Mouse (Mus musculus) heart, embryonic 13.5 days (tissue): ENCODE results near the gene Bcas3. TPM values are rescaled to one million over a fixed set of nuclear protein-coding genes. Genes with fewer than 3 reads are reported as not detected.
A peak's percentile ranks its signal among the peaks of the same experiment; 100 is the strongest.
"Not testable (repeated sequence)": the region's sequence is repeated elsewhere in the genome, so short reads cannot be mapped to it uniquely, and the experiment has no call there.

ENCODE experiments used
- ATAC-seq: fragments of 200-750 bp; cut with Nextera tagmentation; 2 replicates; pipeline ENCODE4 v1.8.0; 2017; ENCODE audit warnings: moderate TSS enrichment; ENCODE audit not compliant: insufficient number of reproducible peaks, low FRiP score, low TSS enrichment; ENCODE audit errors: extremely low read depth
- H3K27ac ChIP-seq: fragments of 300-500 bp; sonication (generic); replicated peaks from 2 replicates; pipeline ENCODE4 v1.5.1; 2015; ENCODE audit warnings: moderate library complexity, mild to moderate bottlenecking, inconsistent platforms
- H3K27me3 ChIP-seq: fragments of 300-500 bp; sonication (generic); replicated peaks from 2 replicates; pipeline ENCODE4 v1.6.1; 2015; ENCODE audit warnings: mild to moderate bottlenecking, inconsistent platforms
- H3K36me3 ChIP-seq: fragments of 300-500 bp; sonication (generic); 2 replicates; pipeline ENCODE4 v1.6.1; 2015; ENCODE audit warnings: mild to moderate bottlenecking, inconsistent platforms
- H3K4me1 ChIP-seq: fragments of 300-500 bp; sonication (generic); 2 replicates; pipeline ENCODE4 v1.6.1; 2015; ENCODE audit warnings: inconsistent platforms
- H3K4me2 ChIP-seq: fragments of 300-500 bp; sonication (generic); 2 replicates; pipeline ENCODE4 v1.6.1; 2015; ENCODE audit warnings: inconsistent platforms, mild to moderate bottlenecking, moderate library complexity
- H3K4me3 ChIP-seq: fragments of 300-500 bp; sonication (generic); 2 replicates; pipeline ENCODE4 v1.5.1; 2015; ENCODE audit warnings: moderate library complexity, mild to moderate bottlenecking, inconsistent platforms
- H3K9ac ChIP-seq: fragments of 300-500 bp; sonication (generic); 2 replicates; pipeline ENCODE4 v1.6.1; 2015; ENCODE audit warnings: inconsistent platforms, mild to moderate bottlenecking, moderate library complexity
- H3K9me3 ChIP-seq: fragments of 300-500 bp; sonication (generic); 2 replicates; pipeline ENCODE4 v1.6.1; 2016; ENCODE audit warnings: inconsistent platforms
- WGBS: fragments of 180-500 bp; shearing (Covaris S2); methylation state at CpG from one replicate; pipeline ENCODE4 v1.1.7; 2015; ENCODE audit warnings: mixed read lengths; 5-methylcytosine and 5-hydroxymethylcytosine counted together
- polyA plus RNA-seq: library from polyadenylated mRNA; unstranded; fragments of >200 nt; fragmentation: Nextera tagmentation; extraction: Ambion mirVana; gene quantifications from 2 replicates; pipeline ENCODE4 v1.2.1, GENCODE M21; 2015

Bcas3 gene
- polyA plus RNA-seq, 1 experiment from 2014 or later = 18.3 TPM

- Histone ChIP-seq H3K27me3 (peaks cover 28% of the 10 kb centered on the region), H3K4me1 (peaks cover 41% of the 10 kb centered on the region)
- not testable (repeated sequence) for ATAC-seq, H3K9me3 ChIP-seq, H3K4me3 ChIP-seq, H3K27ac ChIP-seq, H3K4me2 ChIP-seq, H3K36me3 ChIP-seq, H3K9ac ChIP-seq
- WGBS = 80% methylated on average over 2 of the region's 2 CpGs
Measured at GRCm38 (mm10) chr11:85716730-85717129, 363.8 kb downstream of the Bcas3 start.

GRCm38 (mm10) chr11:85719091-85719490, 366.1 kb downstream of the Bcas3 start:
- no peak overlapping the region for H3K9ac ChIP-seq

GRCm38 (mm10) chr11:85719766-85720165, 366.8 kb downstream of the Bcas3 start:
- H3K4me2 ChIP-seq = peak overlapping the region; percentile 6; the same call in 1 of the 2 replicates
- H3K27me3 ChIP-seq = peaks cover 25% of the 10 kb centered on the region
- peaks cover 35% of the 10 kb centered on the region for H3K4me1 ChIP-seq
- no peaks in the 10 kb centered on the region for H3K9me3 ChIP-seq
- no peaks in the 10 kb centered on the region for H3K36me3 ChIP-seq
- 13% methylated on average over 7 of the region's 7 CpGs for WGBS
- H3K27ac ChIP-seq = peak overlapping the region; percentile 55
- peak overlapping the region; percentile 21; the same call in 1 of the 2 replicates for H3K9ac ChIP-seq
- no peak for ATAC-seq
- H3K4me3 ChIP-seq = no peak overlapping the region

More at GRCm38 (mm10) chr11:85719091-85719490, 366.1 kb downstream of the Bcas3 start:
- no peak for ATAC-seq
- H3K27ac ChIP-seq = peak overlapping the region; percentile 55; the same call in 1 of the 2 replicates
- WGBS = 50% methylated on average over 10 of the region's 10 CpGs
- H3K4me3 ChIP-seq = no peak overlapping the region
- peaks cover 25% of the 10 kb centered on the region for H3K27me3 ChIP-seq
- H3K36me3 ChIP-seq = no peaks in the 10 kb centered on the region
- H3K9me3 ChIP-seq = no peaks in the 10 kb centered on the region
- H3K4me2 ChIP-seq = no peak overlapping the region
- H3K4me1 ChIP-seq = peaks cover 30% of the 10 kb centered on the region

GRCm38 (mm10) chr11:85720269-85720773, 367.4 kb downstream of the Bcas3 start:
- Histone ChIP-seq H3K27ac (peak overlapping the region; percentile 55; the same call in 1 of the 2 replicates), H3K4me2 (0 out of 2 replicates have a peak overlapping the region, but pooled peaks have one; percentile 6)
- 25% methylated on average over 6 of the region's 6 CpGs for WGBS

DNA sequence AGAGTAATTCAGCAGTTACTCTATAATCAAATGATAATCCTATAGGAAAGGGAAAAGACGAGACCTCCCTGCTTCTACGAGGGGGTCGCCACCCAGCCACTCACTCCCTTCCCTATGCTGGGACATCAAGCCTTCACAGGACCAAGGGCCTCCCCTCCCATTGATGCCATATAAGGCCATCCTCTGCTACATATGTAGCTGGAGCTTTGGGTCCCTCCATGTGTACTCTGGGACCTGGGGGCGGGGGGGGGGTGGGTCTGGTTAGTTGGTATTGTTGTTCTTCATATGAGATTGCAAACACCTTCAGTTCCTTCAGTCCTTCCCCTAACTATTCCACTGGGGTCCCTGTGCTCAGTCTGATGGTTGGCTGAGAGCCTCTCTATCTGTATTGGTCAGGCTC, 369.0 kb downstream of the Bcas3 start:
- no peak overlapping the region for H3K27ac ChIP-seq
- 76% methylated on average over 4 of the region's 4 CpGs for WGBS
- H3K36me3 ChIP-seq = no peaks in the 10 kb centered on the region
- no peak for ATAC-seq
- H3K9me3 ChIP-seq = no peaks in the 10 kb centered on the region
- H3K27me3 ChIP-seq = peaks cover 10% of the 10 kb centered on the region; the same call in 1 of the 2 replicates
- peaks cover 35% of the 10 kb centered on the region for H3K4me1 ChIP-seq
- H3K4me2 ChIP-seq = no peak overlapping the region
- H3K4me3 ChIP-seq = no peak overlapping the region
- H3K9ac ChIP-seq = no peak overlapping the region

More at GRCm38 (mm10) chr11:85720269-85720773, 367.4 kb downstream of the Bcas3 start:
- H3K4me1 ChIP-seq = peaks cover 35% of the 10 kb centered on the region
- peak overlapping the region; percentile 13; the same call in 1 of the 2 replicates for H3K9ac ChIP-seq
- H3K9me3 ChIP-seq = no peaks in the 10 kb centered on the region
- ATAC-seq = no peak
- no peaks in the 10 kb centered on the region for H3K36me3 ChIP-seq
- H3K4me3 ChIP-seq = no peak overlapping the region
- H3K27me3 ChIP-seq = peaks cover 23% of the 10 kb centered on the region

DNA sequence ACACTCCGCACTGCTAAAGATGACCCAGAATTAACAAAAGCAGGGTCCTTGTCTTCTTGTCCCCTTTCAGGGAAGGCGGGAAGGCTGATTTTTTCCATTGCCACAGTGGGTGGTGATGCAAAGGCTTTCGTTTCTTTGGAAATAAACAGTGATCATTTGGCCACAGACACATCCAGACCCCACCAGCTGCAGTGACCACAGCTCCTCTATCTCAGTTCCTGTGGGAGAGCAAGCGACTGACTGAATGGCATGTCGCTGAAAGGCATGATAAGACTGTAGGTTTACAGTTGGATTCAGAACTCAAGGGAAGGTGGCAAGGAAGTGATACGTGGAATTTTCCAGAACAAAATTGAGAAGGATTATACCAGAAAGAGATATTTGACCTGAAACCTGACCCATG, 371.2 kb downstream of the Bcas3 start:
- Histone ChIP-seq H3K27ac (no peak overlapping the region), H3K27me3 (0 out of 2 replicates have a peak, but pooled peaks cover 3% of the 10 kb centered on the region), H3K36me3 (no peaks in the 10 kb centered on the region), H3K4me1 (peaks cover 30% of the 10 kb centered on the region), H3K4me3 (no peak overlapping the region), H3K9me3 (no peaks in the 10 kb centered on the region), H3K9ac (no peak overlapping the region), H3K4me2 (no peak overlapping the region)
- WGBS = 33% methylated on average over 6 of the region's 6 CpGs
- ATAC-seq = no peak

DNA sequence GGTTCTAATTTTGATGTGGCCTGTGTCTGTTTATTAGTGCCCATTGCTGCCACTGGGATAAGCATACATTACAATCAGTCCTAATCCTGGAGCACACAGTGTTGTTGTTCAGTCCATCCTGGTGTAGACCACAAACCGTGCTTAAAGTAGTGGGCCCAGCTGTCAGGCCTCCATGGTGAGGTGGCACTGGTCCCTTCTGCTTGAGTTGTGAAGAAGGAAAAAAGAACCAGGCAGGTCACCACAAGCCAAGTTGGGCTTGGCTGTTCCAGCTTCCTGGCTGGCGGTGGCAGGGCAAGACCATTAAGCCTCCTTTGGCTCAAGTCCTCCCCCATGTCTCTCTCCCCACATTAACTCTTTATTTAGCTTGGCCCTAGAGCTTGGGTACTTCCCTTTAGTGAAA, 376.8 kb downstream of the Bcas3 start:
- no peak for ATAC-seq

DNA sequence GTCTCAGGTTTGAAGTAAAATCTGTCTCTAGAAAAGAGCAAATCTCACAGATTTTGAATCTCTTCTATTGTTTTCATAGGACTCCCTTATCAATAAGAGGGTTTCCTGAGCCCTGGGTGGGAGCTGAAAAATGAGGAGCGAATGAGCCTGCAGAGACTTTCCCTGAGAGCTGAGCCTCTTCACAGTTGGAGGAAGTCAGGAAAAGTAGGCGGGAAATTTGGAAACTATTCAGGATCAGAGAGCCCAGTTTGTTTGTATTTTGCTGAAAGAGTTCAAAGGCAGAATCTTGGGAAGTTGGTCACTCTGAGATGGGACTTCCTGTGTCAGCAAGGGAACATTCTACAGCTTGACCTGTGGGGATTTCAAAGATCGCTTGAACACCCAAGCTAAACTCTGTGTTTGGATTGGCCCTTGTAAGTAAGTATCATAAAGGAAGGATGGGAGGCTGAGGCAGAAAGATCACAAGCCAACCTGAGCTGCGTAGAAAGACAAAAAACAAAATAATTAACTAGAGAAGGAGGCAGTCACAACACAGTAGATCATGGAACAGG, 379.6 kb downstream of the Bcas3 start:
- Histone ChIP-seq H3K4me2 (no peak overlapping the region), H3K27me3 (no peaks in the 10 kb centered on the region), H3K27ac (no peak overlapping the region), H3K9ac (no peak overlapping the region), H3K36me3 (no peaks in the 10 kb centered on the region), H3K4me3 (no peak overlapping the region), H3K9me3 (no peaks in the 10 kb centered on the region), H3K4me1 (peaks cover 38% of the 10 kb centered on the region)
- ATAC-seq = no peak
- 58% methylated on average over 4 of the region's 4 CpGs for WGBS

More for the DNA sequence above, 376.8 kb downstream of the Bcas3 start:
- Histone ChIP-seq H3K27me3 (no peaks in the 10 kb centered on the region), H3K4me1 (peaks cover 29% of the 10 kb centered on the region), H3K36me3 (no peaks in the 10 kb centered on the region), H3K9ac (no peak overlapping the region), H3K4me3 (no peak overlapping the region), H3K4me2 (no peak overlapping the region), H3K9me3 (no peaks in the 10 kb centered on the region), H3K27ac (no peak overlapping the region)
- WGBS = 49% methylated on average over 2 of the region's 2 CpGs

- Histone ChIP-seq H3K9ac (no peak overlapping the region), H3K4me2 (no peak overlapping the region), H3K4me1 (peaks cover 45% of the 10 kb centered on the region), H3K27me3 (no peaks in the 10 kb centered on the region), H3K27ac (no peak overlapping the region), H3K9me3 (no peaks in the 10 kb centered on the region), H3K4me3 (no peak overlapping the region), H3K36me3 (no peaks in the 10 kb centered on the region)
- WGBS = 54% methylated on average over 3 of the region's 3 CpGs
- ATAC-seq = no peak
Measured at GRCm38 (mm10) chr11:85733577-85733976, 380.6 kb downstream of the Bcas3 start.

- H3K4me1 ChIP-seq = peaks cover 53% of the 10 kb centered on the region
- no peak overlapping the region for H3K9ac ChIP-seq
- no peak overlapping the region for H3K4me3 ChIP-seq
- no peak for ATAC-seq
- H3K36me3 ChIP-seq = no peaks in the 10 kb centered on the region
- H3K27ac ChIP-seq = no peak overlapping the region
- H3K27me3 ChIP-seq = no peaks in the 10 kb centered on the region
- 61% methylated on average over 7 of the region's 7 CpGs for WGBS
- no peaks in the 10 kb centered on the region for H3K9me3 ChIP-seq
- no peak overlapping the region for H3K4me2 ChIP-seq
Measured at GRCm38 (mm10) chr11:85734317-85735211, 381.6 kb downstream of the Bcas3 start.

DNA sequence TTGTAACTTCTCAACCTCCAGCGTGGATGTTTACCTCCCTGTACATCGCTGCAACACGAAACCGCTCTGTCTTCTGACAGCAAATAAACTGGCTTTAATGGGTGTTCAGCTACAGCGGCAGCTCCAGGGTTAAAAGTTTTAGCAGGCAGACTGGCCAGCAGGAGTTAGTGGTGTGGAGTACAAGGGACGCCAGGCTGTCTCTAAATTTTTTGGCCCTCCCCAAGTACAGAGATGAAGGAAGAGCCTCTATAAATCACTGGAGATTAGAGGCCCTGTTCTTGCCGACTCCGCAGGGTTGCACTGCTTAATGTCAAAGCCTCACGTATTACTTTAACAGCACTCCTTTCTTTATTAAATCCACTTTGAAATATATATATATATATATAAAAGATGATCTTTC, 384.3 kb downstream of the Bcas3 start:
- ATAC-seq = no peak
- WGBS = 45% methylated on average over 9 of the region's 9 CpGs
- Histone ChIP-seq H3K9ac (no peak overlapping the region), H3K27ac (peak overlapping the region; percentile 25), H3K27me3 (peaks cover 4% of the 10 kb centered on the region; the same call in 1 of the 2 replicates), H3K9me3 (no peaks in the 10 kb centered on the region), H3K36me3 (no peaks in the 10 kb centered on the region), H3K4me1 (peaks cover 55% of the 10 kb centered on the region), H3K4me2 (no peak overlapping the region), H3K4me3 (no peak overlapping the region)
